Mouse (Mus musculus) neural tube, embryonic 11.5 days (tissue): ENCODE results near the gene 4932415D10Rik. TPM values are rescaled to one million over a fixed set of nuclear protein-coding genes. Genes with fewer than 3 reads are reported as not detected.
A peak's percentile ranks its signal among the peaks of the same experiment; 100 is the strongest.

ENCODE experiments used
- ATAC-seq: fragments of 200-750 bp; cut with Nextera tagmentation; 2 replicates; pipeline ENCODE4 v1.8.0; 2017; ENCODE audit warnings: moderate number of reproducible peaks, mild to moderate bottlenecking, moderate TSS enrichment, moderate library complexity; ENCODE audit not compliant: insufficient read depth, low FRiP score, low TSS enrichment
- DNase-seq: peaks from one replicate; pipeline ENCODE4 v3.0.0-alpha.2; 2015; ENCODE audit warnings: low spot score
- H3K27ac ChIP-seq: fragments of 300-500 bp; sonication (generic); 2 replicates; pipeline ENCODE4 v1.5.1; 2014; ENCODE audit warnings: low read depth, mild to moderate bottlenecking, low read length
- H3K27me3 ChIP-seq: fragments of 300-500 bp; sonication (generic); 2 replicates; pipeline ENCODE4 v1.6.1; 2014; ENCODE audit warnings: mild to moderate bottlenecking, low read length, mixed read lengths; ENCODE audit not compliant: control insufficient read depth, insufficient read depth
- H3K36me3 ChIP-seq: fragments of 300-500 bp; sonication (generic); 2 replicates; pipeline ENCODE4 v1.6.1; 2014; ENCODE audit warnings: mild to moderate bottlenecking, low read length, moderate library complexity, mixed read lengths; ENCODE audit not compliant: control insufficient read depth, insufficient read depth
- H3K4me1 ChIP-seq: fragments of 300-500 bp; sonication (generic); 2 replicates; pipeline ENCODE4 v1.6.1; 2014; ENCODE audit warnings: low read length, mixed read lengths; ENCODE audit not compliant: control insufficient read depth, insufficient read depth
- H3K4me2 ChIP-seq: fragments of 300-500 bp; sonication (generic); 2 replicates; pipeline ENCODE4 v1.6.1; 2014; ENCODE audit warnings: low read depth, mild to moderate bottlenecking, moderate library complexity
- H3K4me3 ChIP-seq: fragments of 300-500 bp; sonication (generic); 2 replicates; pipeline ENCODE4 v1.5.1; 2014; ENCODE audit warnings: low read depth, low read length
- H3K9ac ChIP-seq: fragments of 300-500 bp; sonication (generic); 2 replicates; pipeline ENCODE4 v1.6.1; 2014; ENCODE audit warnings: mild to moderate bottlenecking, low read length
- H3K9me3 ChIP-seq: fragments of 300-500 bp; sonication (generic); 2 replicates; pipeline ENCODE4 v1.6.1; 2016; ENCODE audit warnings: low read length; ENCODE audit not compliant: control insufficient read depth
- whole genome bisulfite sequencing: fragments of 180-500 bp; shearing (Covaris S2); extraction: QIAGEN DNeasy Blood & Tissue Kit; methylation state at CpG from one replicate; pipeline ENCODE4 v1.1.7; 2014; 5-methylcytosine and 5-hydroxymethylcytosine counted together
- polyA plus RNA-seq: library from polyadenylated mRNA; unstranded; fragments of >200 nt; fragmentation: Nextera tagmentation; extraction: Ambion mirVana; gene quantifications from 2 replicates; pipeline ENCODE4 v1.2.1, GENCODE M21; 2014

The 4932415D10Rik gene
- not detected in 2 replicates for polyA plus RNA-seq

DNA sequence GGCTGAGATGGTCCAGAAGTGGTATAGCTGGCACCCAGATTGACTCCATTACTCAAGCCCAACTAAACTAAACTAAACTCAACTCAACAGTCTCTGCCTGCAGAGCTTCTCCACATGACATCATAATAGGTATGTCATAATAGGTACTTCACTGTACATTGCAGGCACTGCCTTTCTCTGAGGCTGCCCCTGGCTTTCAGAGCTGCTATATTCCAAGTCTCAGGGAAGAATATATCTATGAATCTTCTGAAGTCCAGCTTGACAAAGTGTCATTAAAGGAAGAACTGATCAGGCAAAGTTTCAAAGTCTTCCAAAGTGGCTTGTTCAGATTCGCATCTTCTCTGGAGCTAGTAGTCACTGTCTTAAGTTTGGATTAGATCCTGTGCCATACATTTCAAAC, at the start of gene 4932415D10Rik:
Gene 4932415D10Rik (minus strand): TSS at position 101 of the 400 bp plus-strand sequence.
- Histone ChIP-seq H3K9me3 (no peaks in the 10 kb centered on the region), H3K4me3 (no peak within 1 kb of the TSS), H3K27me3 (no peaks in the 10 kb centered on the region), H3K27ac (no peak within 1 kb of the TSS), H3K4me1 (no peaks in the 10 kb centered on the region), H3K4me2 (no peak within 1 kb of the TSS), H3K9ac (no peak within 1 kb of the TSS), H3K36me3 (no peaks in the 10 kb centered on the region)
- ATAC-seq (no peak), DNase-seq (no peak)
- WGBS = 93% methylated on average over 1 of the region's 1 CpGs

DNA sequence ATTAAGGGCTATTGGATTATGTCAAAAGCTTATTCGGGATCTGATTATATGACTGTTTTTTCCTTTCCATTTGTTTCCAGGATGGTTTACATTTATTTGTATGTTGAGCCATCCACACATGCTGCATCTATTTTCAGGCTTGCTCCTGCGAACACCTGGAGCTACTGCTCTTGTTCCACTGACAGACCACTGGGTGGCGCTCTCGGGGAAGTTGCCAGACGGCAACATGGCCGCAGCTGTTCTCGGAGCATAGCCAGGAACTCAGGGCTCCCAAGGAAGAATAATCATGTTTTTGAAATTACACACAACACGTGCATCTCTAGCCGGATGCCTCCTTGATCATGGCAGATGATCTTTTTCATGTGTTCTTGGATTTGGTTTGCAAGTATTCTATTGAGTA, 45.5 kb upstream of the 4932415D10Rik start:
- ATAC-seq (no peak), DNase-seq (no peak)
- no peak overlapping the region for H3K4me2 ChIP-seq
- 91% methylated on average over 9 of the region's 9 CpGs for WGBS
- peaks cover 18% of the 10 kb centered on the region for H3K9me3 ChIP-seq
- no peak overlapping the region for H3K4me3 ChIP-seq
- no peaks in the 10 kb centered on the region for H3K27me3 ChIP-seq
- H3K4me1 ChIP-seq = no peaks in the 10 kb centered on the region
- H3K9ac ChIP-seq = no peak overlapping the region
- no peak overlapping the region for H3K27ac ChIP-seq
- peaks cover 2% of the 10 kb centered on the region; the same call in 1 of the 2 replicates for H3K36me3 ChIP-seq

DNA sequence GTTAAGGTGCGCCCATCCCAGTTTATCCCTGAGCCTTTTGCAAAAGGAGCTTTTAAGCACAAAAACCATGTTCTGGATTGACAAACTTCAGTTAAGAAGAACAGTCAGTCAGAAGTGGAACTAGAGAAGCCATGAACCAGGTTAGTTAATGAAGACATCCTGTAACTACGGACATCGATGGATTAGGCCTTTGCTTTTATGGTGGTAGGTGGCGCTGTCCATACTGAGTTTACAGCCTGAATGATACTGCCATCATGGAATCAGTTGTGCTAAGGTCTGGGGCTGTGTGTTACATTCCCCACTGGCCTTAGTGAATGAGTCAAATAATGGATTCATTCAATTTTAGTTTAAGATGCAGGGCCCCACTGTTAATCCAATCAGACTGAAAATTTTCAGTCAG, 39.0 kb upstream of the 4932415D10Rik start:
- WGBS = 93% methylated on average over 4 of the region's 4 CpGs
- Histone ChIP-seq H3K4me1 (no peaks in the 10 kb centered on the region), H3K27me3 (no peaks in the 10 kb centered on the region), H3K4me2 (no peak overlapping the region), H3K9me3 (0 out of 2 replicates have a peak, but pooled peaks cover 8% of the 10 kb centered on the region), H3K4me3 (no peak overlapping the region), H3K36me3 (no peaks in the 10 kb centered on the region), H3K9ac (no peak overlapping the region), H3K27ac (no peak overlapping the region)
- ATAC-seq = no peak
- no peak for DNase-seq

- ATAC-seq (peak; percentile 100), DNase-seq (peak; percentile 86)
- H3K4me3 ChIP-seq = peak within 1 kb of the TSS; percentile 45
- no peaks in the 10 kb centered on the region for H3K36me3 ChIP-seq
- no peaks in the 10 kb centered on the region for H3K4me1 ChIP-seq
- peak within 1 kb of the TSS; percentile 40 for H3K4me2 ChIP-seq
- H3K27me3 ChIP-seq = no peaks in the 10 kb centered on the region
- H3K9ac ChIP-seq = peak within 1 kb of the TSS; percentile 70
- 6% methylated on average over 34 of the region's 34 CpGs for WGBS
- H3K9me3 ChIP-seq = 0 out of 2 replicates have a peak, but pooled peaks cover 8% of the 10 kb centered on the region
- peak within 1 kb of the TSS; percentile 81 for H3K27ac ChIP-seq
Observed at GRCm38 (mm10) chr10:82354083-82355010, 38.0 kb upstream of the 4932415D10Rik start, which contains the start of gene Gm4924. TSS of gene Gm4924 (plus strand) at chr10:82354255.

DNA sequence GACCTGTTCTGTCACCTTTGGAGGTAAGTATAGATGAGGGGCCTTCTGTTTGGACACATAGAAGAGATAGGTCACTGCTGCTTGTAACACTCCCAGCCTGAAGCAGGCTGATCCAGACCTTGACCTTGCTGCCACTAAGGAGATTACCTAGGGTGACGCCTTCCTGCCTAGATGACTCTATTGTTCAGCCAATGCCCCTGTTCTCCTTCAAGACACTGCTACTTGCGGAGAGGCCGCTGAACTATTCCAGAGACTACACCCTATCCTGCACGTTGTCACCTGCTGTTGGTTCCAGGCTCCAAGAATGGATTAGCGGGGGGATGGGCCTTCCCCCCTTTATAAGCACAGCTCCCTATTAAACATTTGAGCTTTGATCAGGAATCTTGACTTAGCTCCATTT, 13.4 kb upstream of the 4932415D10Rik start:
- H3K9ac ChIP-seq = no peak overlapping the region
- H3K36me3 ChIP-seq = no peaks in the 10 kb centered on the region
- H3K9me3 ChIP-seq = no peaks in the 10 kb centered on the region
- no peak overlapping the region for H3K27ac ChIP-seq
- WGBS = 90% methylated on average over 5 of the region's 5 CpGs
- no peaks in the 10 kb centered on the region for H3K4me1 ChIP-seq
- no peak overlapping the region for H3K4me2 ChIP-seq
- ATAC-seq (no peak), DNase-seq (no peak)
- H3K27me3 ChIP-seq = no peaks in the 10 kb centered on the region
- no peak overlapping the region for H3K4me3 ChIP-seq

DNA sequence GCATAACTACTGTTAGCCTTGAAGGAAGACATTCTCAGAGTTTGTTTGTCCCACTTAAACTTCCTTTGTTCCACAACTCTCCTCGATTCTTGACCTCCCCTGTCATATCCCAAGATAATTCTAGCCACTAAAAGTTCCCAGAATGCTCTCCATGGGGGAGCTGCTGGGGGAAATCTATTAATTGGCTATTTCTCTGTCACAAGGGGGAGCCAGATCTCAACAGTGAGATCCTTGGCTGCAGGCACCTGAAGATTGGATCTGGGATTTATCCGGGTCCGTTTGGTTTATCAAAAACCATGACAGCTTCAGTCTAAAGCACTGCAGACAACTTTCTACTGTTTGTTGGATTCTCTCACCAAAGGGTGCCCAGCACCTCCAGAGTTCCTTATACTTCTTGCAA, 3.8 kb upstream of the 4932415D10Rik start:
- Histone ChIP-seq H3K4me3 (no peak overlapping the region), H3K4me2 (no peak overlapping the region), H3K9me3 (no peaks in the 10 kb centered on the region), H3K9ac (no peak overlapping the region), H3K36me3 (no peaks in the 10 kb centered on the region), H3K4me1 (no peaks in the 10 kb centered on the region), H3K27ac (no peak overlapping the region), H3K27me3 (no peaks in the 10 kb centered on the region)
- no peak for DNase-seq
- ATAC-seq = no peak
- 67% methylated on average over 3 of the region's 3 CpGs for WGBS

- H3K27ac ChIP-seq = no peak overlapping the region
- H3K36me3 ChIP-seq = no peaks in the 10 kb centered on the region
- no peak overlapping the region for H3K4me3 ChIP-seq
- DNase-seq (no peak), ATAC-seq (no peak)
- no peaks in the 10 kb centered on the region for H3K4me1 ChIP-seq
- no peak overlapping the region for H3K4me2 ChIP-seq
- H3K27me3 ChIP-seq = no peaks in the 10 kb centered on the region
- no peak overlapping the region for H3K9ac ChIP-seq
- WGBS = 60% methylated on average over 2 of the region's 2 CpGs
- no peaks in the 10 kb centered on the region for H3K9me3 ChIP-seq
Observed at GRCm38 (mm10) chr10:82296440-82296839, 19.9 kb downstream of the 4932415D10Rik start.

- no peak for DNase-seq
- Histone ChIP-seq H3K9ac (no peak overlapping the region), H3K36me3 (no peaks in the 10 kb centered on the region), H3K4me3 (no peak overlapping the region), H3K9me3 (no peaks in the 10 kb centered on the region), H3K27ac (no peak overlapping the region), H3K4me2 (no peak overlapping the region), H3K4me1 (no peaks in the 10 kb centered on the region), H3K27me3 (no peaks in the 10 kb centered on the region)
- 79% methylated on average over 2 of the region's 2 CpGs for WGBS
- ATAC-seq = no peak
Observed at GRCm38 (mm10) chr10:82257331-82257730, 59.1 kb downstream of the 4932415D10Rik start.

GRCm38 (mm10) chr10:82245021-82245420, 71.4 kb downstream of the 4932415D10Rik start:
- no peak overlapping the region for H3K27ac ChIP-seq
- ATAC-seq (no peak), DNase-seq (no peak)
- no peaks in the 10 kb centered on the region for H3K9me3 ChIP-seq
- H3K4me1 ChIP-seq = peaks cover 3% of the 10 kb centered on the region; the same call in 1 of the 2 replicates
- no peaks in the 10 kb centered on the region for H3K27me3 ChIP-seq
- no peak overlapping the region for H3K4me2 ChIP-seq
- H3K9ac ChIP-seq = no peak overlapping the region
- no peaks in the 10 kb centered on the region for H3K36me3 ChIP-seq
- H3K4me3 ChIP-seq = no peak overlapping the region
